Mouse (Mus musculus) spleen, adult 2 months (tissue): ENCODE data around the gene Arpc1b.

Experiments used
- CTCF ChIP-seq: fragments of 200-500 bp; IDR thresholded peaks from 2 replicates; pipeline ENCODE4 v1.5.1; 2011; ENCODE audit warnings: mild to moderate bottlenecking, inconsistent platforms; ENCODE audit not compliant: insufficient read depth, insufficient read length, insufficient replicate concordance; ENCODE audit errors: extremely low read depth
- POLR2A ChIP-seq: fragments of 200-500 bp; IDR thresholded peaks from 2 replicates; pipeline ENCODE4 v1.6.1; 2011; ENCODE audit warnings: low read depth, low read length, inconsistent platforms

- no peak for TF ChIP-seq CTCF
- TF ChIP-seq POLR2A: no peak
These were observed 9.4 kb downstream of the Arpc1b start for GRCm38 (mm10) chr5:145123396-145123795.
